Mouse (Mus musculus) kidney, postnatal 0 days (tissue): ENCODE results near the gene Noa1. TPM values are rescaled to one million over a fixed set of nuclear protein-coding genes. Genes with fewer than 3 reads are reported as not detected.

Experiments
- ATAC-seq: fragments of 200-750 bp; cut with Nextera tagmentation; replicated peaks from 2 replicates; pipeline ENCODE4 v1.8.0; 2017; ENCODE audit warnings: low read depth, moderate number of reproducible peaks, moderate TSS enrichment, moderate library complexity; ENCODE audit not compliant: low FRiP score
- DNase-seq: peaks from one replicate; pipeline ENCODE4 v3.0.0-alpha.2; 2016; ENCODE audit warnings: low spot score
- H3K27ac ChIP-seq: fragments of 300-500 bp; sonication (generic); 2 replicates; pipeline ENCODE4 v1.5.1; 2014; ENCODE audit warnings: mild to moderate bottlenecking
- H3K27me3 ChIP-seq: fragments of 300-500 bp; sonication (generic); 2 replicates; pipeline ENCODE4 v1.6.1; 2014; ENCODE audit warnings: low read length, mixed read lengths; ENCODE audit not compliant: insufficient read depth
- H3K36me3 ChIP-seq: fragments of 300-500 bp; sonication (generic); 2 replicates; pipeline ENCODE4 v1.6.1; 2014; ENCODE audit warnings: low read length, mixed read lengths; ENCODE audit not compliant: insufficient read depth
- H3K4me1 ChIP-seq: fragments of 300-500 bp; sonication (generic); replicated peaks from 2 replicates; pipeline ENCODE4 v1.6.1; 2014; ENCODE audit warnings: antibody characterized with exemption, low read length, mixed read lengths; ENCODE audit not compliant: insufficient read depth
- H3K4me2 ChIP-seq: fragments of 300-500 bp; sonication (generic); 2 replicates; pipeline ENCODE4 v1.6.1; 2014; ENCODE audit warnings: mild to moderate bottlenecking, low read length, moderate library complexity, mixed read lengths
- H3K4me3 ChIP-seq: fragments of 300-500 bp; sonication (generic); replicated peaks from 2 replicates; pipeline ENCODE4 v1.5.1; 2014; ENCODE audit warnings: low read depth, low read length
- H3K9ac ChIP-seq: fragments of 300-500 bp; sonication (generic); 2 replicates; pipeline ENCODE4 v1.6.1; 2014; ENCODE audit warnings: low read depth, low read length
- H3K9me3 ChIP-seq: fragments of 300-500 bp; sonication (generic); replicated peaks from 2 replicates; pipeline ENCODE4 v1.6.1; 2016; ENCODE audit warnings: low read length, inconsistent platforms, mixed read lengths
- CTCF ChIP-seq: IDR thresholded peaks from 2 replicates; pipeline ENCODE4 v1.5.1; 2016; ENCODE audit warnings: antibody characterized with exemption, low read depth, mild to moderate bottlenecking, moderate library complexity
- WGBS: fragments of 180-500 bp; shearing (Covaris S2); extraction: QIAGEN DNeasy Blood & Tissue Kit; methylation state at CpG from one replicate; pipeline ENCODE4 v1.1.7; 2014; 5-methylcytosine and 5-hydroxymethylcytosine counted together
- polyA plus RNA-seq: library from polyadenylated mRNA; unstranded; fragments of >200 nt; fragmentation: Nextera tagmentation; extraction: Ambion mirVana; gene quantifications from 2 replicates; pipeline ENCODE4 v1.2.1, GENCODE M21; 2015

The Noa1 gene
- polyA plus RNA-seq, 1 experiment from 2014 or later, result 27.0 TPM

- WGBS, result 80% methylated on average over 4 of the region's 4 CpGs
- DNase-seq, result no peak
- no peak for ATAC-seq
These were observed 48.7 kb downstream of the Noa1 start for GRCm38 (mm10) chr5:77261137-77261536.

GRCm38 (mm10) chr5:77260141-77260540, 49.7 kb downstream of the Noa1 start:
- no peak for TF ChIP-seq CTCF
- Histone ChIP-seq H3K36me3 (no peaks in the 10 kb centered on the region), H3K4me3 (no peak overlapping the region), H3K4me1 (no peaks in the 10 kb centered on the region), H3K27me3 (no peaks in the 10 kb centered on the region), H3K9me3 (no peaks in the 10 kb centered on the region), H3K4me2 (no peak overlapping the region), H3K27ac (no peak overlapping the region), H3K9ac (no peak overlapping the region)
- DNase-seq (no peak), ATAC-seq (no peak; the same call in 1 of the 2 replicates)
- 35% methylated on average over 6 of the region's 6 CpGs for WGBS

More at GRCm38 (mm10) chr5:77261137-77261536, 48.7 kb downstream of the Noa1 start:
- Histone ChIP-seq H3K36me3 (no peaks in the 10 kb centered on the region), H3K9ac (no peak overlapping the region), H3K27ac (no peak overlapping the region), H3K9me3 (no peaks in the 10 kb centered on the region), H3K27me3 (no peaks in the 10 kb centered on the region), H3K4me1 (no peaks in the 10 kb centered on the region), H3K4me2 (no peak overlapping the region), H3K4me3 (no peak overlapping the region)
- no peak for TF ChIP-seq CTCF

- Histone ChIP-seq H3K4me3 (no peak overlapping the region), H3K9ac (no peak overlapping the region), H3K27me3 (no peaks in the 10 kb centered on the region), H3K4me1 (no peaks in the 10 kb centered on the region), H3K9me3 (no peaks in the 10 kb centered on the region), H3K36me3 (no peaks in the 10 kb centered on the region), H3K27ac (no peak overlapping the region), H3K4me2 (no peak overlapping the region)
- no peak for ATAC-seq
- TF ChIP-seq CTCF, result no peak
- no peak for DNase-seq
These were observed 50.6 kb downstream of the Noa1 start for GRCm38 (mm10) chr5:77259315-77259714.

DNA sequence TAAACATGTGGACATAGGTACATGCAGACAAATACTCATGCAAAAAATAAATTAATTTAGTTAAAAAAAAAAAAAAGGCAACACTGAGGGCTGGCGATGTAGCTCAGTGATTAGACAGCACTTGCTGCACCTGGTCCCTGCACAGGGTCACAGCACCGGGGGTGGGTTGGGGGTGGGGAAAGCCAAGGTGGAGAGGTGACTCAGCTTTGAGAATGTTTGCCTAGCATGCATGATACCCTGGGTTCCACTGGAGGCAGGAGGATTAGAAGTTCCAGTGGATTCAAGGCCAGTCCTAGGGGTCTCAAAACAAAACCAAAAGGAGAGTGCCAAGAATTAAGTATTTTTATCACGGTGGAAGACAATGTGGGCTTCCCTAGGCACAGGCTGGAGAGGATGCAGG, 52.3 kb downstream of the Noa1 start:
- Histone ChIP-seq H3K4me1 (no peaks in the 10 kb centered on the region), H3K4me2 (no peak overlapping the region), H3K27ac (no peak overlapping the region), H3K9me3 (no peaks in the 10 kb centered on the region), H3K36me3 (no peaks in the 10 kb centered on the region), H3K27me3 (no peaks in the 10 kb centered on the region), H3K4me3 (no peak overlapping the region), H3K9ac (no peak overlapping the region)
- no peak for ATAC-seq
- WGBS, result 81% methylated on average over 3 of the region's 3 CpGs
- TF ChIP-seq CTCF, result no peak
- DNase-seq, result no peak

DNA sequence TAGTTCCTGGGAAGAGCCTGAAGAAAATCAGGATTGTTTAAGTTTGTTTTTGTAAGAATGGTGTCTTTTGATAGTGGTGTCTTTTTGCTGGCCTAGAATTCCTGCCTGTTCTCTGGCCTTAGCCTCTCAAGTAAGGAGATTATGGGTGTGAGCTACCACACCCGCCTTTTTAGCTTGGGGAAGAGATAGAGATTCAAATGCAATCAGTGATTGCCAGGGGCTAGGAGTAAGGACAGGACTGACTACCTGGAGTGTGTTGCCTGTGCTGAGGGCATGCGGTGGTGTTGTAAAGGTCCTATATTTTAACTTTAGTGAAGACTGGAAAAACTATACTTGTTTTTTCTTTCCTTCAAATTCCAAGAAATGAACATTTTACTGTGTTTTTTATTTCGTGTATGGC, 55.5 kb downstream of the Noa1 start:
- H3K27me3 ChIP-seq, result no peaks in the 10 kb centered on the region
- H3K9me3 ChIP-seq, result no peaks in the 10 kb centered on the region
- no peak overlapping the region for H3K4me3 ChIP-seq
- WGBS, result 76% methylated on average over 3 of the region's 3 CpGs
- H3K36me3 ChIP-seq, result no peaks in the 10 kb centered on the region
- no peak overlapping the region for H3K9ac ChIP-seq
- DNase-seq (no peak), ATAC-seq (no peak)
- no peak for TF ChIP-seq CTCF
- no peak overlapping the region for H3K27ac ChIP-seq
- H3K4me1 ChIP-seq, result no peaks in the 10 kb centered on the region
- no peak overlapping the region for H3K4me2 ChIP-seq

- Histone ChIP-seq H3K27ac (no peak overlapping the region), H3K9ac (no peak overlapping the region), H3K4me3 (no peak overlapping the region), H3K4me2 (no peak overlapping the region), H3K9me3 (no peaks in the 10 kb centered on the region), H3K27me3 (no peaks in the 10 kb centered on the region), H3K36me3 (no peaks in the 10 kb centered on the region), H3K4me1 (no peaks in the 10 kb centered on the region)
- ATAC-seq (no peak), DNase-seq (no peak)
- TF ChIP-seq CTCF, result no peak
- WGBS, result 78% methylated on average over 1 of the region's 1 CpGs
These were observed 56.7 kb downstream of the Noa1 start for GRCm38 (mm10) chr5:77253154-77253553.

DNA sequence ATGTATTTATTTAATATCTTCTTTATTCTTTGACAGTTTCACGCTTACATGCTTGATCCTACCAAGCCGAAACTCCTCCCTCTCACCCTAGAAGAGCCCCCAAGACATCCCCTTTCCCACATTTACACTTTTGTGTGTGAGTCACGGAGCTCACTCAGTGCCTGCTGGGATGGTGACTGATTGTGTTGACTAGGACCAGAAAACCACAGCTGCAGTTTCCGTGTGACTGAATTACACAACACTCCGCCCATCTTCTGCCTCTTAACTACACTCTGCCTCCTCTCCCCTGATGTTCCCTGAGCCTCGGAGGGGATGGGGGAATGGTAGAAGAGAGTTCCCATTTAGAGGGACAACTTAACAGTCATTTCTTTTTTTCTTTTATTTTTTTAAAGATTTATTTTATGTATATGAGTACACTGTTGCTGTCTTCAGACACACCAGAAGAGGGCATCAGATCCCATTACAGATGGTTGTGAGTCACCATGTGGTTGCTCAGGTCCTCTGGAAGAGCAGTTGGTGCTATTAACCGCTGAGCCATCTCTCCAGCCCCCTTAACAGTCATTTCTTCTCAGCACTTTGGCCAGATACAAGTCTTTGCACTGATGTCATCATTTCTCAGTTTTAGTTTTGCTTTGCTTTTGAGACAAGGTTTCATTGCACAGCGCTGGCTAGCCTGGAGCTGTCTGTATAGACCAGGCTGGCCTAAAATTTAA, 57.6 kb downstream of the Noa1 start:
- 63% methylated on average over 8 of the region's 8 CpGs for WGBS
- no peak for ATAC-seq
- H3K4me1 ChIP-seq, result no peaks in the 10 kb centered on the region
- no peak overlapping the region for H3K9ac ChIP-seq
- no peak overlapping the region for H3K4me3 ChIP-seq
- H3K27me3 ChIP-seq, result no peaks in the 10 kb centered on the region
- no peak for TF ChIP-seq CTCF
- no peak for DNase-seq
- no peaks in the 10 kb centered on the region for H3K36me3 ChIP-seq
- H3K27ac ChIP-seq, result no peak overlapping the region
- no peaks in the 10 kb centered on the region for H3K9me3 ChIP-seq
- H3K4me2 ChIP-seq, result no peak overlapping the region
